Mouse (Mus musculus) midbrain, embryonic 11.5 days (tissue): ENCODE measurements around the gene Mrpl34. TPM values are rescaled to one million over a fixed set of nuclear protein-coding genes. Genes with fewer than 3 reads are reported as not detected.

ENCODE experiments used
- ATAC-seq: fragments of 200-750 bp; cut with Nextera tagmentation; 2 replicates; pipeline ENCODE4 v1.8.0; 2017; ENCODE audit warnings: moderate TSS enrichment, moderate library complexity; ENCODE audit not compliant: low FRiP score
- DNase-seq: peaks from one replicate; pipeline ENCODE4 v3.0.0; 2015; ENCODE audit warnings: low spot score; ENCODE audit errors: missing footprints
- H3K27ac ChIP-seq: fragments of 300-500 bp; sonication (generic); 2 replicates; pipeline ENCODE4 v1.5.1; 2014; ENCODE audit warnings: low read depth, low read length
- H3K27me3 ChIP-seq: fragments of 300-500 bp; sonication (generic); 2 replicates; pipeline ENCODE4 v1.6.1; 2014; ENCODE audit warnings: mild to moderate bottlenecking, low read length, moderate library complexity, mixed read lengths; ENCODE audit not compliant: control insufficient read depth, insufficient read depth
- H3K36me3 ChIP-seq: fragments of 300-500 bp; sonication (generic); 2 replicates; pipeline ENCODE4 v1.6.1; 2014; ENCODE audit warnings: mild to moderate bottlenecking, low read length, moderate library complexity, mixed read lengths; ENCODE audit not compliant: control insufficient read depth, insufficient read depth
- H3K4me1 ChIP-seq: fragments of 300-500 bp; sonication (generic); 2 replicates; pipeline ENCODE4 v1.6.1; 2014; ENCODE audit warnings: low read length; ENCODE audit not compliant: control insufficient read depth, insufficient read depth
- H3K4me2 ChIP-seq: fragments of 300-500 bp; sonication (generic); 2 replicates; pipeline ENCODE4 v1.6.1; 2014; ENCODE audit warnings: mild to moderate bottlenecking, moderate library complexity
- H3K4me3 ChIP-seq: fragments of 300-500 bp; sonication (generic); 2 replicates; pipeline ENCODE4 v1.5.1; 2014; ENCODE audit warnings: low read depth, low read length
- H3K9ac ChIP-seq: fragments of 300-500 bp; sonication (generic); 2 replicates; pipeline ENCODE4 v1.6.1; 2014; ENCODE audit warnings: low read length
- H3K9me3 ChIP-seq: fragments of 300-500 bp; sonication (generic); 2 replicates; pipeline ENCODE4 v1.6.1; 2016; ENCODE audit warnings: low read length; ENCODE audit not compliant: control insufficient read depth
- whole genome bisulfite sequencing: fragments of 180-500 bp; shearing (Covaris S2); extraction: QIAGEN DNeasy Blood & Tissue Kit; methylation state at CpG from one replicate; pipeline ENCODE4 v1.1.7; 2014; 5-methylcytosine and 5-hydroxymethylcytosine counted together
- polyA plus RNA-seq: library from polyadenylated mRNA; unstranded; fragments of >200 nt; fragmentation: Nextera tagmentation; extraction: Ambion mirVana; gene quantifications from 2 replicates; pipeline ENCODE4 v1.2.1, GENCODE M21; 2014

The Mrpl34 gene
- polyA plus RNA-seq, 1 experiment from 2014 or later: 249 TPM

DNA sequence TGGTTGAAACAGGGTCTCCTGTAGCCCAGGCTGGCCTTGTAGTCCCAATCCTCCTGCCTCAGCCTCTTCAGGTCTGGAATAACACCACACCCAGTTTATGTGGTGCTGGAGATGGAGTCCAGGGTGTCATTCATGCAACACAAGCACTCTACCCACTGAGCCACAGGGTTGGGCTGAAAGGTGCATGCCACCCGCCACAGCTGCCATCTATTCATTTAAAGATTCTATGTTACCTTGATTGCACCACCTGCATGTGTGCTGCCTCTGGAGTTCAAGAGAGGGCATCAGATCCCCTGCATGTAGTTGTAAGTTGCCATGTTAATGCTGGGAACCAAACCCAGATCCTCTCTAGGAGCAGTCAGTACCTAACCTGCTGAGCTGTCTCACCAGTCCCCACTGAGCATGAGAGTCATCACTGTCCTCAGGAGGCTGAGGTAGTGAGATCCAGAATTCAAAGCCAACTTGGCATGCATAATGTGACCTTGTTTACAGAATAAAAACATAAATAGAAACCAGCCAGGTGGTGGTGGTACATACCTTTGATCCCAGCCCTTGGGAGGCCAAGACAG, 32.4 kb downstream of the Mrpl34 start:
- Histone ChIP-seq H3K9me3 (no peaks in the 10 kb centered on the region), H3K27me3 (no peaks in the 10 kb centered on the region), H3K36me3 (peaks cover 3% of the 10 kb centered on the region; the same call in 1 of the 2 replicates), H3K9ac (no peak overlapping the region), H3K4me2 (no peak overlapping the region), H3K4me3 (no peak overlapping the region), H3K27ac (no peak overlapping the region), H3K4me1 (peaks cover 8% of the 10 kb centered on the region)
- 88% methylated on average over 1 of the region's 1 CpGs for WGBS
- no peak for DNase-seq
- no peak for ATAC-seq

DNA sequence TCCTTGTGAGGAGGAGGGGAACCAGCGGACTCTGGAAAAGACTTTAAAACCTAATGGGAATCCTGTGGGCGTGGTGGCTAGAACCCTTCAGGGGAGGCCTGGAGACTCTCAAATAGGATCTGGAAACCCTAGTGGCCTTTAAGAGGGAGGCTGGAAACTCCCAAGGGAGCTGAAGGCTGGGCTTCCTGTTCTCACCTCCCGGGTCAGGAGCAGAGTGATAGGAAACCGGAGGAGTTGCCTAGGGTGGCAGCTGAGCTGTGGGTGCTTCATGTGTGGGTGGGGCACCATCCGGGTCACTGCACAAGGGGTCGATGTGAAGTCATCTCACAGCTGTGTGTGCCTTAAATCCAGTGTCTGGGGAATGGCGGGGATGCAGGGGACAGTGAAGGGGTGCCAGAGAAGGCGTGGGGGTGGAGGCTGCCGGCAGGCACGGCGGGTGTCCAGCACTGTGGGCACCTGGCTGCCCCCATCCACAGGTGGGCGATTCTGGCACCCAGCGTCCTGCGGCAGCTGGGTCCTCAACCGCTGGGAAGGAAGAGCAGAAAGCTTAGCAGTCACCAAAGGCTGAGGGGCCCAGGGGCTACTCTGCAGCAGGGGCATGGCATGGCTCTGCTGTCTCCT, 33.2 kb downstream of the Mrpl34 start:
- no peaks in the 10 kb centered on the region for H3K9me3 ChIP-seq
- H3K4me3 ChIP-seq: no peak overlapping the region
- 26% methylated on average over 15 of the region's 15 CpGs for WGBS
- DNase-seq (no peak), ATAC-seq (no peak)
- no peak overlapping the region for H3K27ac ChIP-seq
- no peak overlapping the region for H3K4me2 ChIP-seq
- H3K36me3 ChIP-seq: no peaks in the 10 kb centered on the region
- H3K9ac ChIP-seq: no peak overlapping the region
- H3K27me3 ChIP-seq: no peaks in the 10 kb centered on the region
- H3K4me1 ChIP-seq: peaks cover 8% of the 10 kb centered on the region

DNA sequence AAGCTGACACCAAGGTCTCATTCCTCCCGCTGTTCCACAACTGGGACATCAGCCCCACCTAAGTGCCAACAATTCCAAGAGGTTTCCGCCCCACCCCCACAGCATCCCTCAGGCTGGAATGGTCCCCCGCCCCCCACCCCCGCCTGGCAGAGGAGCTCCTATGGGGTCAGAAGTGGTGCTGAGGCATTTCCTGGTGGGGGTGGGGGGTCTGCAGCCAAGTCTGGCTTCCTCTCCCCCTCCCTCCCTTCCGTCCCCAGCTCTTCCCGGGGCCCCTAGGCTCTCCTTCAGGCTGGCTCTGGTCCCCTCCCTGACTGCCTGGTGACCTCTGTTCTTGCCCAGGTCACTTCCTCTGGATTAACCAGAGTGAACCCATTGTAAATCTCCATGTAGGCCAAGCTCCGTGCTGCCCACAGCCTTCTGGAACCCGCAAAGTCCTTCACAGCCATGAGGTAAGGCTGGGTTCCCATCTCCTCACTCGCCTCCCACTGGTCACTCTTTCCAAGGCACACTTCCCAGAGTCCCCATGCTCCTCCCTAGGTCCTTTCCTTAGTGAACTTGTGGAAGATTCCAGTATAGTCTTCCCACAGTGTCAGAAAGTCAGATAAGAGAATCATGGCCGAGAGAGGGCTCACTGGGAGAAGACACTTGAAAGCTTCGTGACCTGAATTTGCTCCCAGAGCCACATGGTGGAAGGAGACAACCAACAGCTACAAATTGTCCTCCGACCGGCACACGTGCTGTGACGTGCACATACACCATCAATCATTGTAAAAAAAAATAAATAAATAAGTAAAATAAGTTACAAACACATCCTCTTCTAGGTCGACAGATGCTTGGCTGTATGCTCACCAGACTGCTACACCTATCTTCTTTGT, 34.3 kb downstream of the Mrpl34 start:
- ATAC-seq (no peak), DNase-seq (peak; percentile 84)
- Histone ChIP-seq H3K27ac (no peak overlapping the region), H3K4me1 (peaks cover 8% of the 10 kb centered on the region), H3K9me3 (no peaks in the 10 kb centered on the region), H3K27me3 (no peaks in the 10 kb centered on the region), H3K4me3 (no peak overlapping the region), H3K36me3 (no peaks in the 10 kb centered on the region), H3K4me2 (no peak overlapping the region), H3K9ac (no peak overlapping the region)
- WGBS: 50% methylated on average over 16 of the region's 16 CpGs

DNA sequence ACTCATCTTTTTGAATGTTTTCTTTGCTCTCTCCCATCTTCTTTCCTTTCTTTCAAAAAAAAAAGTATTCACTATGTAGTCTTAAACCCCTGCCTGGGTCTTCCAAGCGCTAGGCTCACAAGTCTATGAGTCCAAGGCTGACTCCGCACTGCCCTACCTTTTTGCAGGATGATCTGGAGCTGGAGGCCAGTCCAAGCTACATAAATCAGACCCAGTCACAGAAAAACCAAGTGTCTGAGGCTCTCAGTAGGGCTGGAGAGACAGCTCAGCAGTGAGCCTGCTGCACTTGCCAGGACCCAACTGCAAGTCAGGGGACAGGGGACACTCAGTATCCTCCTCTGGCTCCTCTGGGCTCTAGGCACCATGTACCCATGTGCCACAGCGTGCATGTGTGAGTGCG, 39.6 kb downstream of the Mrpl34 start:
- ATAC-seq: no peak
- Histone ChIP-seq H3K9me3 (no peaks in the 10 kb centered on the region), H3K4me1 (no peaks in the 10 kb centered on the region), H3K4me3 (no peak overlapping the region), H3K4me2 (no peak overlapping the region), H3K27me3 (peaks cover 32% of the 10 kb centered on the region), H3K27ac (no peak overlapping the region), H3K9ac (no peak overlapping the region), H3K36me3 (no peaks in the 10 kb centered on the region)
- no peak for DNase-seq
- 90% methylated on average over 4 of the region's 4 CpGs for WGBS

DNA sequence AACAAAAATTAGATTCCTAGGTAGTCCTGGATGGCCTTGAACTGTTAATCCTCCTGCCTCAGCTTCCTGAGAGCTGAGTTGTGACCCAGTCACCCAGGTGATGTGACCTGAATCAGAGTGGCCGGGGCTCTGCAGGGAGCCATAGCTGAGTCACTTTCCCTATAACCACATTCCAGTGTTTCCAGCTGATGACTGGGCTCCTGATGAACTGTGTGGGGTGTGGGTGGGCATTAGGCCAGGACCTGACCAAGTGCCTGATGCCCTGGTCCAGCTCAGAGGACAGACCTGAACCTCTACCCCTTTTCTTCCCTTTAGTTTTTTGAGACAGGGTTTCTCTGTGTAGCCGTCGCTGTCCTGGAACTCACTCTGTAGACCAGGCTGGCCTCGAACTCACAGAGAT, 40.6 kb downstream of the Mrpl34 start:
- no peak overlapping the region for H3K27ac ChIP-seq
- no peaks in the 10 kb centered on the region for H3K9me3 ChIP-seq
- no peak overlapping the region for H3K4me2 ChIP-seq
- H3K4me3 ChIP-seq: no peak overlapping the region
- no peaks in the 10 kb centered on the region for H3K4me1 ChIP-seq
- WGBS: 93% methylated on average over 4 of the region's 4 CpGs
- H3K9ac ChIP-seq: no peak overlapping the region
- peaks cover 32% of the 10 kb centered on the region for H3K27me3 ChIP-seq
- H3K36me3 ChIP-seq: no peaks in the 10 kb centered on the region
- ATAC-seq (no peak), DNase-seq (no peak)

DNA sequence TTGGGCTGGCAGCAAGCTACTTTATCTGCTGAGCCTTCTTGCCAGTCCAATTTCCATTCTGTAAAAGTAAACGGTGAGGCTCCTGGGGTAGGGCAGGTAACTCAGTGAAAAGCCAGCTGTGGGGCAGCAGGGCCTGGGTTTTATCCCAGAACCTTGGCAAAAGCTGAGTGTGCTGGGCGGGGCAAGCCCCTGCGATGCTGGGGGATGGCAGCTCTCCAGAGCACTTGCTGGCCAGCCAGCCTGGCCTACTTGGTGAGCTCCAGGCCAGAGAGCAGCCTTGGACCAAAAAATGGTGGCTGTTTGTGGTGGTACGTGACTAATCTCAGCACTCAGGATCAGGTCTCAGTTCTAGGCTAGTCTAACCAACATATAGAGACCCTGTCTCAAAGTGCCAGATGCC, 41.2 kb downstream of the Mrpl34 start:
- H3K9me3 ChIP-seq: no peaks in the 10 kb centered on the region
- H3K9ac ChIP-seq: no peak overlapping the region
- no peaks in the 10 kb centered on the region for H3K4me1 ChIP-seq
- DNase-seq (no peak), ATAC-seq (no peak)
- peaks cover 32% of the 10 kb centered on the region for H3K27me3 ChIP-seq
- no peak overlapping the region for H3K27ac ChIP-seq
- 76% methylated on average over 4 of the region's 4 CpGs for whole genome bisulfite sequencing
- no peak overlapping the region for H3K4me2 ChIP-seq
- no peak overlapping the region for H3K4me3 ChIP-seq
- no peaks in the 10 kb centered on the region for H3K36me3 ChIP-seq

DNA sequence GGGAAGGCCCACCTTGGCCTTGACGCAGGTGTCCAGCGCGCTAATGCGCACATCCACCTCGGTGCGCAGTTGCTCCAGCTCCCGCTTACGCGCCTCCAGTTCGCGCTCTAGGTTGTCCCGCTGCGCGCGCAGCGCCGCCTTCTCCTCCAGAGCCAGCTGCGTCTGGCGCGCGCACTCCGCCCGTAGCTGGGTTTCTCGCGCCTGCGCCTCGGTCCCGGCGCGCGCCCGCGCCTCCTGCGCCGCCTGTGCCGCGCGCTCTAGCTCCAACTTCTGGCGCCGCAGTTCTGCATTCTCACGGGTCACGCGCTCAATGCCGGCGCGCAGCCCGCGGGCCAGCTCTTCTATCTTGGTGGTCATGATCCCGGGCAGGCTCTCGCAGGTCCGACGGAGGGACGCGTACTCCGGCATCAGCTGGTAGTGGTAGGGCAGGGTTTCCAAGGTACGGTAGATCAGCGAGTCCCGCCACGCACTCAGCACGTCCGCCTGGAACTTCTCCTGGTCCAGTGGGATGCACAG, 42.9 kb downstream of the Mrpl34 start:
- peaks cover 32% of the 10 kb centered on the region for H3K27me3 ChIP-seq
- DNase-seq: peak; percentile 97
- H3K36me3 ChIP-seq: no peaks in the 10 kb centered on the region

DNA sequence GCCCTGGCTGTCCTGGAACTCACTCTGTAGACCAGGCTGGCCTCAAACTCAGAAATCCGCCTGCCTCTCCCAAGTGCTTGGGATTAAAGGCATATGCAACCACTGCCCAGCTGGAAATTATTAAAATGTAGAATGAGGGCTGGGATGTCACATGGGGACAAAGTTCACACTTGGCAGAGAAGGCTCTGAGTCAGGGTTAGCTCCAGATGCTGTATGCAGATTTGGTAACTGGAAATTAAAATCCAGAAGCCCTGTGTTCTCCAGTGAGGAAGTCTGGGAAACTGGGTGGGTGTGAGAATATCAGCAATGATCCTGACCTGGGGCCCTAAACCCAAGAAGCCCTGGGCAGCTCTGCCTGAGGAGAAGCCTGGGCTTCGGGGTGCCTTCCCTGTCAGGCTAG, 44.6 kb downstream of the Mrpl34 start:
- no peaks in the 10 kb centered on the region for H3K36me3 ChIP-seq
- 76% methylated on average over 2 of the region's 2 CpGs for WGBS

More for the DNA sequence above, 42.9 kb downstream of the Mrpl34 start:
- H3K4me3 ChIP-seq: peak overlapping the region; percentile 31
- H3K9me3 ChIP-seq: no peaks in the 10 kb centered on the region
- no peaks in the 10 kb centered on the region for H3K4me1 ChIP-seq
- H3K4me2 ChIP-seq: peak overlapping the region; percentile 57
- ATAC-seq: peak; percentile 80
- no peak overlapping the region for H3K27ac ChIP-seq
- WGBS: under 1% methylated on average over 61 of the region's 61 CpGs
- peak overlapping the region; percentile 16; the same call in 1 of the 2 replicates for H3K9ac ChIP-seq

DNA sequence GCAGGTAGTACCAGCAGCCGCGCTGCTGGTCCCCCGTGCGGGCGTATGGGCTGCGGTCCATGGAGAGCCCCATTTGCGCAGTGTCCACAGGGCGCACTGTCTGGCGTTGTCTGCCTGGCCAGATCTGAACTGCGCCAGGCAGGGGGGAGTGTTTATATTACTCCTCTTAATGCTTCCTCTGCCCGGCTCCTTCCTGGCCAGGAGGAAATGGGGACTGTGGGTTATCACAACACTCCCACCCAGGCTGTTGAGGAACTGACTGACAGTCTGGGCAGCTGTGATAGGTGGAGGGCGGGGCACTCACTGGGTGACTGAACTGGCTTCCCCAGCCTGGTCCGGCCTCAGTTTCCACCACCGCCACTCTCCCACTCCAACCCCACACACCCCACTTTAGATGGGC, 46.9 kb downstream of the Mrpl34 start, which contains the start of gene Plvap:
TSS of gene Plvap (minus strand) at position 109 of the 400 bp plus-strand sequence.
- no peak for ATAC-seq
- Histone ChIP-seq H3K27ac (no peak within 1 kb of the TSS), H3K36me3 (no peaks in the 10 kb centered on the region), H3K4me1 (peaks cover under 1% of the 10 kb centered on the region; the same call in 1 of the 2 replicates), H3K4me3 (no peak within 1 kb of the TSS), H3K27me3 (peaks cover 23% of the 10 kb centered on the region), H3K4me2 (no peak within 1 kb of the TSS), H3K9me3 (no peaks in the 10 kb centered on the region), H3K9ac (no peak within 1 kb of the TSS)
- WGBS: 79% methylated on average over 14 of the region's 14 CpGs
- DNase-seq: no peak

More for the DNA sequence above, 44.6 kb downstream of the Mrpl34 start:
- Histone ChIP-seq H3K9ac (no peak overlapping the region), H3K27me3 (peaks cover 32% of the 10 kb centered on the region), H3K9me3 (no peaks in the 10 kb centered on the region), H3K4me3 (no peak overlapping the region), H3K4me2 (no peak overlapping the region), H3K27ac (no peak overlapping the region), H3K4me1 (no peaks in the 10 kb centered on the region)
- no peak for ATAC-seq
- no peak for DNase-seq
